Mouse (Mus musculus) gastrocnemius, adult 8-10 months (tissue): ENCODE data around the gene Fyn. TPM values are rescaled to one million over a fixed set of nuclear protein-coding genes. Genes with fewer than 3 reads are reported as not detected.

Source experiments
- DNase-seq, 2 experiments: peaks; one replicate each; pipeline ENCODE4 v3.0.0; 2022; ENCODE audit warnings: low spot score in 2 of 2
- total RNA-seq, 4 experiments: library from RNA; stranded (reverse); gene quantifications; 2 replicates each; pipeline ENCODE4 v1.2.4; 2022

Fyn gene
- total RNA-seq = 1 to 10 TPM; 2.8 to 7.3 (median 5.7) TPM

GRCm38 (mm10) chr10:39368572-39369135 lies at the start of gene Fyn:
Gene Fyn (plus strand): TSS chr10:39368855.
- DNase-seq = no peak

DNA sequence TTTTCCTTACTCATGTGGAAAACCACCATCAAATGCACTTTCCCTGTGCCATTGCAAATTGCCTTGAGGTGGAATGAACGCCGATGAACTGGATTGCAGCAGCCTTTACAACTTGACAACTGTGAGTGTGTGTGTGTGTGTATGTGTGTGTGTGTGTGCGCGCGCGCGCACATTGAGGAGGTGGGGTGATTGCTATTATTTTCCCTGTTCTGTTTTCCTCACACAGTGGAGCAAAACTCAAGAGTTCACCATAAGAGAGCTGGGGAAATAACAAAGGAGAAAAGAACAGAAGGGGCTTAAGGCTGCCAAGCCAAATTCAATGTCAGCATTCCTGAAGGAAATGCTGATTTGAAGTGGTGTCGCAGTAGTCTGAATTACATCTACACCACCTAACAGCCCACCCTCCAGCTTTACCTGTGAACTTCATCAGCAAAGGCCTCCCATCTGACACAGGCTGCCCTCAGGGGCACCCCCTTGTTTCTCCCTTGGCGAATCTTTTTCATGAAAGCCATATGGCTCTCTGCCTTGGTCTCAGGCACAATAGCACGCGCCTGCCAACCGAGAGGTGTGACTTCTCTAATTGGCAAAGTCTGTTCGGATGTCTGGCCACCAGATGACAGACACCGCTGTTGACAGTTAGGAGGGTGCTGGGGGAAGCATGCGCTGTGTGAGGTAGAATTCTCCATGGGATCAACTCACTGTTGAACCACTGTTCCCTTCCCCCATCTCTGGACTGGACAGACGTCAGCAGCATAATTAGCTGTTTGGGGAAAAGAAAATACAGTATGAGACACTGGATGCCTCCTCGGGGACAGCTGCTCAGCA lies 47.6 kb upstream of the Fyn start:
- DNase-seq = no peak

DNA sequence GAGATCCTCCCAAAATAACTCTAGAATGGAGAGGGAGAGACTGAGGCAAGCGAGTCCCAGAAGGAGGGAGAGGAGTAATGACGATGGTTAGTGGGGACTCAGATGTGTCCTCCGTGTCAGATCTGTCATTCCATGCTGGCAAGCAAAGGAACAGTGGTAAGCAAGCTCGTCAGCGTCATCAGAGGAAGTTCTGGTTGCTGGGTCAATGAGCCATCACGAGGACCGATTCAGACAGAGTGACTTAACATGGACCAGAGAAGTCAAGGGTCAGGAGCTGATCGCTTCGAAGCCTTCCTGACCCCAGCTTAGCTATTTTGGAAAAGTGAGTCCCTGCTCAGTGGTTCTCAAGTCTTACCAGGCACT lies 47.1 kb upstream of the Fyn start:
- DNase-seq = no peak

- DNase-seq = no peak
These were observed 46.5 kb upstream of the Fyn start for GRCm38 (mm10) chr10:39322143-39322542.

DNA sequence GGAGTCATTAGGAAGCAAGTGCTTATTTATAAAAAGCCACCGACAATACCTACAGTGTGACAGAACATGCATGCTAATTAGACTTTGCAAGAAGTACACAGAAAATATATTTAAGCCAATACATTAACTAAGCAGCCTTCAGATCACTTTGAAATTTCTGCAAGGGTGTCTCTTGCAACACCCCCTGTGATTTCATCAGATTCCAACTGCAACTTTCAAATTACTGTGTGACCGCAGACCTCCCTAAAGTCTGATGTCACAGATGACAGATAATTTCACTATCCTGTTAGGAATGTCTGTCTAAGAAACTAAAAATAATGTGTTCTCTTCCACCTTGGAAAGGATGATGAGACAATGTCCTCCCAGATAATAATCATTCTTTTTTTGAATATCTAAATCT lies 44.4 kb upstream of the Fyn start:
- no peak for DNase-seq

GRCm38 (mm10) chr10:39328661-39329060 lies 40.0 kb upstream of the Fyn start:
- no peak for DNase-seq

DNA sequence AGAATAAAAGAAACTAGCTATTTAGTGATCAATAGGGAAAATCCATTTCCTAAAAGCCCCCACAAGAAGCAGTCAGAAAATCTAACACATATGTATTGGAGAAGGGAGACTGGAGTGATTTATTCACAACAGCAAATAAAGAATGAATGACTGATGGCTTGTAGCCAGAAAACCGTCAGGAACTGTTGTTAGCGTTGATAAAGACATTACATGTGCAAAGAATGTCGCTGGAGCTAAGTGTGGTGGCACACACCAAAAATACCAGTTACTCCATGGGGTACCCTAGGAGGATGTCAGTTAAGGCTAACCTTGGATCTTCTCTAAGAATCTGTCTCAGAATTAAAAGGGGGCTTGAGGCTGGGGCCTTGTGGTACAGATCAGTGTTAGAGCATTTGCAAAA lies 34.3 kb upstream of the Fyn start:
- no peak for DNase-seq

DNA sequence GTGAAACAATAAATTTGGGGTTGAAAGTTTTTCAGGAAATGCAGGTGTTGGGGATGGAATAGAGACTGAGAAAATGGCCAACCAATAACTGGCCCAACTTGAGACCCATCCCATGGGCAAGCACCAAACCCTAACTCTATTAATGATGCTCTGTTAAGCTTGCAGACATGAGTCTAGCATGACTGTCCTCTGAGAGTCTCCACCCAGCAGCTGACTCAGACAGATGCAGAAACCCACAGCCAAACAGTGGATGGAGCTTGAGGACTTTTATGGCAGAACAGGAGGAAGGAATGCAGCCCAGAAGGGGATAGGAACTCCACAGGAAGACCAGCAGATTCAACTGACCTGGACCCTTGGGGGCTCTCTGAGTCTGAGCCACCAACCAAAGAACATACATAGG lies 32.8 kb upstream of the Fyn start:
- no peak for DNase-seq

DNA sequence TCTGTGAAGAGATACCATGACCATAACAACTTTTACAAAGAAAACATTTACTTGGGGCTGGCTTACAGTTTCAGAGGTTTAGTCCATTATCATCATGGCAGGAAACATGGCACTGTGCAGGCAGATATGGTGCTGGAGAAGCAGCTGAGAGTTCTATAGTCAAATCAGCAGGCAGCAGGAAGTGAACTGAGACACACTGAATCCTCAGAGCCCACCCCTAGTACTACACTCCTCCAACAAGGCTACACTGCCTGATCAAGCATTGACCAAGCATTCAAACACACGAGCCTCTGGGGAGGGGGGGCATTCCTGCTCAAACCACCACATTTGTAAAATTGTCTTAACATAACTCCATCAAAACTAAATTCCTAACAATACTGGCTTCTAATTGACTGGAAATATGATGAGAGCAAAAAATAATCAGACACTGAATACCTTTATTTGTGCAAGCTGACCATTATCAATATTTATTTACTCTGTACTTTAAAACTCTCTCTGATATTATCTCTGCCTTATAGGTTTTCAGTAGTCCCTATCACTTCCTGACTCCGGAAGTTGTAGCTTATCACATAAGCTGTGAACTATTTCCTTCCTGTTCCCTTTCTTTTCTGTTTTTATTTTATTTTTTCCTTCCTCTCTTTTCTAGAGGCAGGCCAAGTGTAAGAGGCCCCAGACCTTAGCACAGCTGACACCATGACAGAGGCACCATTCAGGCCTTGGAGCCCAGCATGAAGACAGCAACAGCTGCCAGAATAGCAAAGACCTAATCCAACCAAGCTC lies 29.3 kb upstream of the Fyn start:
- DNase-seq = no peak

DNA sequence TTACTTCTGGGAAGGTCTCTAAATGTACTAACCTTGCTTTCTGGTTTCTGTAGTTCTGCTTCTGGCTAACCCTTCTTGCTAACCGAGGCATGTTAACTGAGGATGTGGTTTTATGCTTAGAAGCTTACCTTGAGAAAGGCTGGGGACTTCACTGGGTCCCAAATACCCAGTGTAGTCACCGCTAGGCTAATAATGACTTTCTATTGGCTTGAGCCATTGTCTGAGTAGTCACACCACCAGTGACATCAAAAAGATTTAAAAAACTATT lies 28.8 kb upstream of the Fyn start:
- DNase-seq = no peak

DNA sequence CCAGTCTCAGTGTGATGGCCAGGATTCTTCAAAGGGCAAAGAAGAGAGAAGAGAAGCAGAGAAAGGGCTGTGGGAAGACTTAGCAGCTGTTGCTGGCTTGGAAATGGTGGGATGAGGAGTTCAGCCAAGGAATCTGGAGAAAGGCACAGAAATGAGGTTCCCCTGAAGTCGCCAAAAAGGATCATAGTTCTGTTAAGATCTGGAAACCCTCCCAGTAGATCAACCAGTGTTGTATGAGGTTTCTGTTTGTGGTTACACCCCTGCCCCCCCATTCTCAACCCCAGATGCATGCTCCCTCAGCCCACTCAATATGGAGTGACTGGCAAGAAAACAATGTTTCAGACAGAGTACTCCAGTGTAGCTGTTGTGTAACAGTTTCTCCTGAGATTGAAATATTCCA lies 25.1 kb upstream of the Fyn start:
- no peak for DNase-seq

DNA sequence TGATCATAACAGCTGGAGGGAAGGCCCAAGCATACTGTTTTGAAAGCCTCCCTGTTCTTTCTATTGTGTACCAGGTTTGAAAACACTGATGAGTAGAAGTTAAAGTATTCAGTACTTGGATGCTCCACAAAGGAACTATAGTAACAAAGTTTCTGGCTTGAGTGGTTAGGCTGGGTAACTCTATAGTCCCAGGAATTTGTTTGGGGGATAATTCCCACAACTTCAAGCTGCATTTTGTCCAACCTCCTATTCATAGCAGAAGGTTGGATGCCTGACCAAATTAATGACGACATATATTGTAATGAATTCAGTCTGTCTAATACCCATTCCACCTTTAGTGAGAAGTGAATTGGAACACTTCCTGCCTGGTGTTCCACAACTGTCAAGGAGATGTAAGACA lies 22.7 kb upstream of the Fyn start:
- DNase-seq = no peak

- DNase-seq = no peak
These were observed 18.8 kb upstream of the Fyn start for GRCm38 (mm10) chr10:39349781-39350364.

DNA sequence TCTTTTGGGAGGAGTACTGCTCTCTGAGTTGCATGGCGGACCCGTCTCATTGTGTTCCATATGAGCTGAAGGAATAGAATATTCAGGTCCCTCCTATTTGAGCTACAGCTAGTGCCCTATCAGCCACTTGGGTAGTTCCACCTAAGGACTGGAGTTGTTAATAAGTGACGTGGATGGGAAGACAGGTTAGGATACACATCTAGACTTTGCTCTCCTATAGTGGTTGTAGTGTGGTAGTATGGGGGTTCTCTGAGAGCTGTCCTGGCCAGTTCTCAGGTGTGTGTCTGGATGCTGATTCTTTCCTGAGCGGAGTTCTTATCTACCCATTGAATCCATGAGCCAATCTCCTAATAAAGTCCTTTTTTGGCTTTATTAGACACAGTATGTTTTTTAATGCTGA lies 4.5 kb upstream of the Fyn start:
- no peak for DNase-seq

DNA sequence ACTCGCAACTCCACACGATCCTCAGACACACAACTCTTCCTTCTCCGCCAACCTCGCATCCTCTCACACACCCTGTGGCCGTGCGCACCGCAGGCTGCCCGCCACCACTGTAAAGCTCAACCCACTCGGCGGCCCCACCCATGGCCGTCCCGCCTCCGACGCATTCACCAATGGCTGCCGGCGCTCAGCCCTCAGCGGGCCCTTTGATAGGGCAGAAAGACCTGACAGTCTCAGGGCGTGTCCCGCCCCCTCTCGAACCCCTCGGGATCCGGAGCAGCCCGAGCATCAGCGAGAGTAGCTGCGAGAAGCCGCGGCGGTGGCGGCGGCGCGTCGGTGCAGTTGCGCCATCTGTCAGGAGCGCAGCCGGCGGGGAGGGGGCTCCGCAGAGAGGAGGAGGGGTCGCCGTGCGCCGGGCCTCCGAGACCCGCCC lies 862 bp downstream of the Fyn start:
- DNase-seq = peak; percentile 88 to 89

- DNase-seq = peak; percentile 7 to 20
These were observed 1.5 kb downstream of the Fyn start for GRCm38 (mm10) chr10:39369977-39370785.

GRCm38 (mm10) chr10:39370786-39371221 lies 2.1 kb downstream of the Fyn start:
- no peak for DNase-seq

GRCm38 (mm10) chr10:39371467-39371866 lies 2.8 kb downstream of the Fyn start:
- DNase-seq = no peak

GRCm38 (mm10) chr10:39371991-39372390 lies 3.3 kb downstream of the Fyn start:
- DNase-seq = no peak

DNA sequence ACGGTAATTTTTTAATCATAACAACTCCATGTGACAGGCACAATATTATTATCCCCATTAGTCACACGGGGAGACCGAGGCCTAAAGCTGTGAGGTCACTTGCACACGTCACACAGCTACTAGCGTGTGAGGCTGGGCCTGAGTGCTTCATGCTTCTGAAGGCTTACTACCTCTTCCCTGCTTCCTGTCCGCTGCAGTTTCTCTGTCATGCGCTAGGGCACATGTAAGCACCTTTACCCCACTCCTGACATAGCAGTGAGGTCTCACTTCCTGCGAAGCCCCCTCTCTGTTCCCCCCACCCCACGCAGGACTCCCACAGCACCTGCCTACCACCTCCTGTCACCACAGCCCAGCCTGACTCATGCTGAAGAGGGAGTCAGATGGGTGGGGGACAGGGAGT lies 8.0 kb downstream of the Fyn start:
- no peak for DNase-seq

DNA sequence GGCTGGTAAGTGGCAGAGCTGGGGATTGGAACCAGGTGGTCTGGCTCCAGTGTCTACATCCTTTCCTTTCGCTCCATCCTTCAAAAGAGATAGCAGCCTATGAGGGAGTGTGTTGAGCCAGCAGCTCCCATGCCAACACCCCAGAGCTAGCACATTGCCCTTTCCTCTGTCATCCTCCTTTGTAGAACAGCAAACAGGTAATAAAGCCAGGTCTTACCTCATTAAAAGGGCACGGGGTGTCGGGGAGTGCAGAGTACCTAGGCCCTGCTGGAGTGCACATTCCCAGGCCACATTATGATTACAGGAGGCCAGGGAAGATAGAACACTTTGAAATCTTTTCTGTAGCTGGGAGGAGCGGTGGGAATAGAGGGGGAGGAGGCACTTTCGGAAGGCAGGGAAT lies 8.6 kb downstream of the Fyn start:
- no peak for DNase-seq
